Mouse (Mus musculus) embryo, embryonic 10.5 days (tissue): ENCODE data around the gene Aire.
"Not testable (repeated sequence)": the region's sequence is repeated elsewhere in the genome, so short reads cannot be mapped to it uniquely, and the experiment has no call there.

Experiments used
- DNase-seq: peaks from one replicate; pipeline ENCODE4 v3.0.0-alpha.2; 2015; ENCODE audit warnings: low spot score

Aire gene

GRCm38 (mm10) chr10:78049519-78050035, 6.2 kb upstream of the Aire start:
- no peak for DNase-seq

- no peak for DNase-seq
Observed at GRCm38 (mm10) chr10:78048061-78048730, 4.8 kb upstream of the Aire start.

GRCm38 (mm10) chr10:78046388-78046787, 3.0 kb upstream of the Aire start:
- no peak for DNase-seq

GRCm38 (mm10) chr10:78044531-78044930, 1.1 kb upstream of the Aire start:
- DNase-seq = no peak

- no peak for DNase-seq
Observed at GRCm38 (mm10) chr10:78042697-78043405, 559 bp downstream of the Aire start.

GRCm38 (mm10) chr10:78042096-78042495, 1.3 kb downstream of the Aire start:
- no peak for DNase-seq

- no peak for DNase-seq
Observed at GRCm38 (mm10) chr10:78041647-78042046, 1.8 kb downstream of the Aire start, which contains the start of gene Dnmt3l. TSS of gene Dnmt3l (plus strand) at chr10:78041947.

GRCm38 (mm10) chr10:78037139-78037538, 6.3 kb downstream of the Aire start:
- DNase-seq = no peak

- DNase-seq = no peak
Observed at GRCm38 (mm10) chr10:78031987-78032386, 11.4 kb downstream of the Aire start.

- no peak for DNase-seq
Observed at GRCm38 (mm10) chr10:78029080-78029479, 14.3 kb downstream of the Aire start.

- DNase-seq = peak; percentile 90
Observed at GRCm38 (mm10) chr10:78028129-78028528, 15.3 kb downstream of the Aire start.

- DNase-seq = not testable (repeated sequence)
Observed at GRCm38 (mm10) chr10:78025453-78025852, 18.0 kb downstream of the Aire start.

GRCm38 (mm10) chr10:78019984-78020383, 23.4 kb downstream of the Aire start:
- DNase-seq = not testable (repeated sequence)

GRCm38 (mm10) chr10:78019291-78019690, 24.1 kb downstream of the Aire start:
- no peak for DNase-seq

- DNase-seq = peak; percentile 87
Observed at GRCm38 (mm10) chr10:78018797-78019203, 24.6 kb downstream of the Aire start.

- no peak for DNase-seq
Observed at GRCm38 (mm10) chr10:78016366-78016765, 27.0 kb downstream of the Aire start.

GRCm38 (mm10) chr10:78015489-78015888, 27.9 kb downstream of the Aire start:
- no peak for DNase-seq

- no peak for DNase-seq
Observed at GRCm38 (mm10) chr10:78012661-78013495, 30.5 kb downstream of the Aire start.

GRCm38 (mm10) chr10:78011116-78011515, 32.3 kb downstream of the Aire start:
- not testable (repeated sequence) for DNase-seq

- DNase-seq = peak; percentile 38
Observed at GRCm38 (mm10) chr10:78010335-78010734, 33.1 kb downstream of the Aire start.

- no peak for DNase-seq
Observed at GRCm38 (mm10) chr10:78009945-78010293, 33.5 kb downstream of the Aire start, which contains the start of gene Pfkl. TSS of gene Pfkl (minus strand) at chr10:78010083.

GRCm38 (mm10) chr10:78009184-78009944, 34.0 kb downstream of the Aire start:
- DNase-seq = peak; percentile 97
